Mouse (Mus musculus): Measurements from ENCODE around the gene Fbxl14. TPM values are rescaled to one million over a fixed set of nuclear protein-coding genes. Genes with fewer than 3 reads are reported as not detected.

Fbxl14 gene
- polyA plus RNA-seq, 1 experiment = 77.7 TPM

DNA sequence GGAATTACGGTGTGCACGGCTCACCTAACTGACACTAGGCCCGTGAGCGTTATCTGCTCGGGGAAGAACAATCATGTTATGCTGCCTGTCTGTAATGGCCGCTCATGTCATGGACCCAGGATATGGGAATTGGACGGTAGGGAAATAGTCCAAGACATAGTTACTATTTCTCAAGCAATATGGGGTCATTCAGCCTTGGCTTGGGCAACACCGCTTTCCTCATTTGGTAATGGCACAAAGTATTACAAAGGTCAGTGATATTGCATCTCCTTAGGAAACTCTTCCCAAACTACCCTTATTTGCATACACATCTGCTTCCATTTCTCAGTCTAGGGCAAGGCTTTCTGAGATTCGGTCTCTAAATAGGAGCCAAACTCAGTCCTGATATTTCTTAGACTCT is 8.2 kb downstream of the Fbxl14 start:
- Histone ChIP-seq H3K4me1 (ENCODE audit: control insufficient read depth, insufficient read depth, low read length) (peaks cover 12% of the 10 kb centered on the region), H3K4me3 (replicated peaks; ENCODE audit: extremely low read depth, low read depth, low read length) (no peak overlapping the region)
- 83% methylated on average over 9 of the region's 9 CpGs for WGBS
- TF ChIP-seq POLR2A (IDR thresholded peaks at IDR 0.05; ENCODE audit: borderline replicate concordance, extremely low read depth, low read depth, low read length) (no peak), CTCF (IDR thresholded peaks at IDR 0.05; ENCODE audit: insufficient read depth, low read length) (no peak)
- DNase-seq = no peak

DNA sequence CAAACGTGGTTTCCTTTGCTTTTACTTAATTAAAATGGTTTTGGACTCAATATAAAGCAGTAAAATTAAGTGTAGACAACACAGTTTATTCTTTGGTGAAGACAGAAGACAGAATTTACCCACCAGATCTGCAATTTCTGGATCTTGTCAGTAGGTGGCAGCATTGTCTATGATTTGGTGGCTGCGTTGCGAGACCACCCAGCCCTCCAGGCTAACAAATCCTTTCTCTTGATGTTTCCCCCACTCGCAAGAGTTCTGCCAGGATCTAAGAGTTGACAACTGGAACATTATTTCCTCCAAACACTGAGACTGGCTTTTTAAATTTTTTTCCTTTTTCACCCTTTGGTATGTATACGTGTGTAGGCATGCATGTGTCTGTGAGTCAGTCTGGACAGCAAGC is 10.3 kb downstream of the Fbxl14 start:
- no peak for DNase-seq
- 9% methylated on average over 5 of the region's 5 CpGs for WGBS
- H3K4me3 ChIP-seq (replicated peaks; ENCODE audit: extremely low read depth, low read depth, low read length) = no peak overlapping the region
- TF ChIP-seq POLR2A (IDR thresholded peaks at IDR 0.05; ENCODE audit: borderline replicate concordance, extremely low read depth, low read depth, low read length) (no peak), CTCF (IDR thresholded peaks at IDR 0.05; ENCODE audit: insufficient read depth, low read length) (peak; percentile 85)
- peaks cover 5% of the 10 kb centered on the region for H3K4me1 ChIP-seq (ENCODE audit: control insufficient read depth, insufficient read depth, low read length)

DNA sequence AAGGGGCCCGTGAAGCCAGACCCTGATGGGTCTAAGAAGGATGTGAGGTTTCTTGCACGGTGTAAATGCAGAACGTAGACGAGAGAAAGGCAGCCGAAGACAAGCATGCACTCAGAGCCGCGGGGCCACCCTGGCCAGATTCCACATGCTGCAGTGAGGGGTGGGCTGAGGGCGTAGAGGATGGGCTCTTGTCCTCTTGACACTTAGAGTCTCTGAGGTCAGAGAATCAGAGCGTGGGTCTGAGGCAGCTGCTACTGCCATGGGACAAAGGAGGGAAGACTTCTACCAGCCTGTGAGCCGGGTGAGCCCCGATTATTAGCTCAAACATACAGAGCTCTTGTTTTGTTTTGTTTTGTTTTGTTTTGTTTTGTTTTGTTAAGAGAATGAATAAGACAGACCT is 11.1 kb downstream of the Fbxl14 start:
- TF ChIP-seq POLR2A (IDR thresholded peaks at IDR 0.05; ENCODE audit: borderline replicate concordance, extremely low read depth, low read depth, low read length) = no peak
- no peak for TF ChIP-seq CTCF (IDR thresholded peaks at IDR 0.05; ENCODE audit: insufficient read depth, low read length)
- Histone ChIP-seq H3K4me3 (replicated peaks; ENCODE audit: extremely low read depth, low read depth, low read length) (no peak overlapping the region), H3K4me1 (ENCODE audit: control insufficient read depth, insufficient read depth, low read length) (peaks cover 5% of the 10 kb centered on the region)
- no peak for DNase-seq
- WGBS = 36% methylated on average over 11 of the region's 11 CpGs

DNA sequence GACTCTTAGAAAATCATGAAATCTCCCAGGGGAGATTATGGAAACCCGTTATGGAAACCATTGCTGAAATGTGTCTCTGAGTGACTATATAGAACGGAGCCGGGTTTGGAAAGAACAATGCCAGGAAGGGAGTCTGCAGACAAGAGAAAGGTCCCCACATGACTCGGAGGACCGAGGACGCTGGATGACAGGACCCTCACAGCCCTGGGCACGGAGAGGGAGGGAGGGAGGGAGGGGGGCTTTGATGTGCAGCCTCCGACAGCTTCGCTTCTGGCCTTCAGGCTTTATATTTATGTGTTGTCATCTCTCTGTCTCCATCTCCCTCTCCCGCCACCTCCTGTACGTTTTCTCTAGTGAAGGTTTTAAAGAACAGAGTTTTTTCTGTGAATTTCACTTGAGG is 11.5 kb downstream of the Fbxl14 start:
- DNase-seq = no peak
- H3K4me3 ChIP-seq (replicated peaks; ENCODE audit: extremely low read depth, low read depth, low read length) = no peak overlapping the region
- no peak for TF ChIP-seq POLR2A (IDR thresholded peaks at IDR 0.05; ENCODE audit: borderline replicate concordance, extremely low read depth, low read depth, low read length)
- no peak for TF ChIP-seq CTCF (IDR thresholded peaks at IDR 0.05; ENCODE audit: insufficient read depth, low read length)
- WGBS = 51% methylated on average over 11 of the region's 11 CpGs
- peaks cover 4% of the 10 kb centered on the region for H3K4me1 ChIP-seq (ENCODE audit: control insufficient read depth, insufficient read depth, low read length)

DNA sequence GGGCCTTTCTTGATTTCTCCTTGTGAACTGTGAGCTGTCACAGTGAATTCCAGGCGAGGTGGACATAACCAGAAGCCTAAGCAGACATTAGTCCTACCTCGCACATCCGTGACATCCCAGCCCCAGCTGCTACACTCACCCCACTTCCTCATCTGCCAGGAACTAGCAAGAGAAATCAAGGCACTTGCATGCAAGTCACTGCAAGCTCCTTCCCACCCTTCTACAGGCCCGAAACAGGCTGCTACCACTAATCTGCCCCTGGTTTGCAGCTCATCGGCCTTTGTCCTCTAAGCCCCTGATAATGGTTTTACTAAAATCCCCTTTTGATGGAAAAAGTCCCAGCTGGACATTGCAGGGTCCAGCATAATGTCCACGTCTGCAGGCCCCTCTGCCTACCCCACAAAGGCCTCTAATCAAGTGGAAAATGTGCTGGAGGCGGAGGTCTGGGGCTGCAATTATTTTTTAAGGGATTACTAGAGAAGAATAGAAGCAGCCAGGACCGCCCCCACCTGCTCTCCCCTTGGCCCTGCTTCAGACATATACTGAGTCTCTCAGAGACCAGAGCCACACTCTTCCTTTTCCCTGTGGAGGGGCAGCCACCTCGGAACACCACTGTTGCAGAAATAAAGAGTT is 12.6 kb downstream of the Fbxl14 start:
- 84% methylated on average over 9 of the region's 9 CpGs for WGBS
- Histone ChIP-seq H3K4me3 (replicated peaks; ENCODE audit: extremely low read depth, low read depth, low read length) (no peak overlapping the region), H3K4me1 (ENCODE audit: control insufficient read depth, insufficient read depth, low read length) (peaks cover 4% of the 10 kb centered on the region)
- DNase-seq = no peak
- TF ChIP-seq POLR2A (IDR thresholded peaks at IDR 0.05; ENCODE audit: borderline replicate concordance, extremely low read depth, low read depth, low read length) (no peak), CTCF (IDR thresholded peaks at IDR 0.05; ENCODE audit: insufficient read depth, low read length) (no peak)

DNA sequence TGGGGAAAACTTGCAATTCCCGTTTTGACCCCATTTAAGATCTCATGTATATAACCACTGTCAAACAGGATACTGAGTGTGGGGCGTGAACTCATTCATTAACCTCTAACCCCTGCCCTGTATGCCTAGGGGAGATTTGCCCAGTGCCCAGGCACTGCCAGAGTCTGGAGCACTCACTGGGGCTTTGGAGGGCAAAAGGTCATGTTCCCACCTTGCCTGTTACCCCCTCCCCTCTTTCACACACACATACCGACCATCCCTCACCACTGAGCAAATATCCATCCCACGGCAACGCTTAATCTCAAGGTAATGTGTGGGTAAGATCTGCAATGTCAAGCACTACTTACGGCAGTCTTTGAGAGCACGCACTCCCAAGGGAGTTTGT is 13.2 kb downstream of the Fbxl14 start:
- TF ChIP-seq POLR2A (IDR thresholded peaks at IDR 0.05; ENCODE audit: borderline replicate concordance, extremely low read depth, low read depth, low read length) (no peak), CTCF (IDR thresholded peaks at IDR 0.05; ENCODE audit: insufficient read depth, low read length) (no peak)
- H3K4me3 ChIP-seq (replicated peaks; ENCODE audit: extremely low read depth, low read depth, low read length) = no peak overlapping the region
- peaks cover 4% of the 10 kb centered on the region for H3K4me1 ChIP-seq (ENCODE audit: control insufficient read depth, insufficient read depth, low read length)
- DNase-seq = no peak
- 80% methylated on average over 7 of the region's 7 CpGs for WGBS

DNA sequence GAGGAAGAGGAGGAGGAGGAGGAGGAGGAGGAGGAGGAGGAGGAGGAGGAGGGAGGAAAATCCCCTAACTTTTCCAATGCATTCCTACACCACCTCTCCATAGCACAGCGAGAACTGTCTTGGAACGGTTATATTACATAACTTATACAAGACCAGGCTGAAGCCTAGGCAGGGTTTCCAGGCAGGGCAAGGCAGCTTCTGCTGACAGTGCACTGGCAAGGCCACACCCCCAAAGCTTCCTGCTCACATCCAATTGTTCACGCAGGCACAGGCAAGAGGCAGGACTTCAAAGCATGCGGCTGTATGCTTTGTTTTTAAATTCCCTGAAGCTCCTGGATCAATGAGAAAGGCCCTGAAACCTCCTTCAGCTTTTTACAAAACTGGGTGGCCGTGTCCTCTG is 19.8 kb downstream of the Fbxl14 start:
- no peak for DNase-seq
- WGBS = 6% methylated on average over 5 of the region's 5 CpGs
- H3K4me3 ChIP-seq (replicated peaks; ENCODE audit: extremely low read depth, low read depth, low read length) = no peak overlapping the region
- no peaks in the 10 kb centered on the region; the same call in 1 of the 2 replicates for H3K4me1 ChIP-seq (ENCODE audit: control insufficient read depth, insufficient read depth, low read length)
- TF ChIP-seq CTCF (IDR thresholded peaks at IDR 0.05; ENCODE audit: insufficient read depth, low read length) = no peak
- no peak for TF ChIP-seq POLR2A (IDR thresholded peaks at IDR 0.05; ENCODE audit: borderline replicate concordance, extremely low read depth, low read depth, low read length)

DNA sequence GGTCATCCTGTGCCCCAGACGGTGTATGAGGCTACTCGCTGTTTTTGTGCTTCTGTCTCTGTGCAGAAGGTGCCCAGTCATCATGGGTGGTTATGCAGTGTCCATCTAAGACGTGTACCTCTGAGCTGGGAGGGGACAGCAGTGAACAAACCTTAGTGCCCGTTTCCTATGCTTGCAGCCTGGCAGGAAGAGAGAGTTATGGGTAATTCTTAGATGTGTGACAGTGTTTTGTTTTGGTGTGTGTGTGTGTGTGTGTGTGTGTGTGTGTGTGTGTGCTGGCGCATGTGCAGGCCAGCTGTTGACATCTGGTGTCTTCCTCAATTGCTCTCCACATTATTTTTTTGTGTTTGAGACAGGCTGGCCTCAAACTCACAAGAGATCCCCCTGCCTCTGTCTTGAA is 20.6 kb downstream of the Fbxl14 start:
- DNase-seq = no peak
- WGBS = 45% methylated on average over 5 of the region's 5 CpGs
- TF ChIP-seq CTCF (IDR thresholded peaks at IDR 0.05; ENCODE audit: insufficient read depth, low read length) = no peak
- TF ChIP-seq POLR2A (IDR thresholded peaks at IDR 0.05; ENCODE audit: borderline replicate concordance, extremely low read depth, low read depth, low read length) = no peak
- no peaks in the 10 kb centered on the region; the same call in 1 of the 2 replicates for H3K4me1 ChIP-seq (ENCODE audit: control insufficient read depth, insufficient read depth, low read length)
- H3K4me3 ChIP-seq (replicated peaks; ENCODE audit: extremely low read depth, low read depth, low read length) = no peak overlapping the region

DNA sequence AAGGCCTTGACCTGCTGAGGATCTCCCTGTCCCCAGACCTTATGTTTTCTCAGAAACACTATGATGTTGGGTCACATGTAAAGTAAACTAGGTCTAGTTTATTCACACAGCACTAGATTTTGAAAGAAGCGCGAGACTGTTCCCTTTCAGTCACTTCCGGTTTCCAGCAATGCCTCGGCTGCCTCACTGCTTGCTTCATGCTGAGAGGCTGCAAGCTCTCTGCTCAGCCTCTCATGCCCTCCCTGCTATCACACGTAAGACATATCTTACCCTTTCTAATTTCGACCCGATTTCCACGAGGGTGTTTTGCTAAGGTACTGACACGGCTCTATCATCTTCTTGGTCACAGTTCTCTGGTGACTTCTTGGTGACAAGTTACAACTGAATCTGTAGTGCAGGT is 22.6 kb downstream of the Fbxl14 start:
- DNase-seq = no peak
- H3K4me3 ChIP-seq (replicated peaks; ENCODE audit: extremely low read depth, low read depth, low read length) = no peak overlapping the region
- no peaks in the 10 kb centered on the region; the same call in 1 of the 2 replicates for H3K4me1 ChIP-seq (ENCODE audit: control insufficient read depth, insufficient read depth, low read length)
- 38% methylated on average over 9 of the region's 9 CpGs for WGBS
- TF ChIP-seq POLR2A (IDR thresholded peaks at IDR 0.05; ENCODE audit: borderline replicate concordance, extremely low read depth, low read depth, low read length) (no peak), CTCF (IDR thresholded peaks at IDR 0.05; ENCODE audit: insufficient read depth, low read length) (no peak)

DNA sequence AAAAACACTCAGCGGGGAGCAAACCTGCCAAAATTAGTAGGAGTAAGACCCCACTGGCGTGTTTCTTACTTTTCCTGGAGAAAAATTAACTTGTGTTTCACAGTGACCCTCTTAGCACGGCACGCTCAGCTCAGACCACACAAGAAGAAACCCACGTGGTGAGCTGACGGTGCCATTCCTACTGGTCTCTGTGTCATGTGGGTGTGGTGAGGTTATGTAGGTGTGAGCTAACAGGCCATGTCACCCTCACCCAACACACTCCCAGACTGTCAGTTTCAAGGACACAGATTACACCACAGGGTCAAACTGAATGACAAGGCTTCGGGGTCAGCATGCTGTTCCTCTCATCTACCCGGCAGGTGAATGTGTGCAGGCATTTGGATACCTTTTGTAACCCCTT is 25.3 kb downstream of the Fbxl14 start:
- H3K4me3 ChIP-seq (replicated peaks; ENCODE audit: extremely low read depth, low read depth, low read length) = no peak overlapping the region
- DNase-seq = no peak
- no peaks in the 10 kb centered on the region; the same call in 1 of the 2 replicates for H3K4me1 ChIP-seq (ENCODE audit: control insufficient read depth, insufficient read depth, low read length)
- WGBS = 71% methylated on average over 8 of the region's 8 CpGs
- TF ChIP-seq CTCF (IDR thresholded peaks at IDR 0.05; ENCODE audit: insufficient read depth, low read length) (no peak), POLR2A (IDR thresholded peaks at IDR 0.05; ENCODE audit: borderline replicate concordance, extremely low read depth, low read depth, low read length) (no peak)

Data from lung, adult 2 months (tissue).